Mouse (Mus musculus) midbrain, embryonic 13.5 days (tissue): ENCODE measurements around the gene Eapp. TPM values are rescaled to one million over a fixed set of nuclear protein-coding genes. Genes with fewer than 3 reads are reported as not detected.
A peak's percentile ranks its signal among the peaks of the same experiment; 100 is the strongest.
"Not testable (repeated sequence)": the region's sequence is repeated elsewhere in the genome, so short reads cannot be mapped to it uniquely, and the experiment has no call there.

Experiments used
- ATAC-seq: fragments of 200-750 bp; cut with Nextera tagmentation; 2 replicates; pipeline ENCODE4 v1.8.0; 2017; ENCODE audit warnings: mild to moderate bottlenecking, moderate TSS enrichment, moderate library complexity
- H3K27ac ChIP-seq: fragments of 300-500 bp; sonication (generic); 2 replicates; pipeline ENCODE4 v1.5.1; 2015; ENCODE audit warnings: inconsistent platforms, mild to moderate bottlenecking, moderate library complexity
- H3K27me3 ChIP-seq: fragments of 300-500 bp; sonication (generic); 2 replicates; pipeline ENCODE4 v1.6.1; 2015; ENCODE audit warnings: mild to moderate bottlenecking, inconsistent platforms
- H3K36me3 ChIP-seq: fragments of 300-500 bp; sonication (generic); 2 replicates; pipeline ENCODE4 v1.6.1; 2015; ENCODE audit warnings: mild to moderate bottlenecking, inconsistent platforms
- H3K4me1 ChIP-seq: fragments of 300-500 bp; sonication (generic); replicated peaks from 2 replicates; pipeline ENCODE4 v1.6.1; 2015; ENCODE audit warnings: inconsistent platforms
- H3K4me2 ChIP-seq: fragments of 300-500 bp; sonication (generic); replicated peaks from 2 replicates; pipeline ENCODE4 v1.6.1; 2015; ENCODE audit warnings: moderate library complexity, mild to moderate bottlenecking, inconsistent platforms
- H3K4me3 ChIP-seq: fragments of 300-500 bp; sonication (generic); replicated peaks from 2 replicates; pipeline ENCODE4 v1.5.1; 2015; ENCODE audit warnings: mild to moderate bottlenecking, inconsistent platforms
- H3K9ac ChIP-seq: fragments of 300-500 bp; sonication (generic); replicated peaks from 2 replicates; pipeline ENCODE4 v1.6.1; 2015; ENCODE audit warnings: mild to moderate bottlenecking, inconsistent platforms
- H3K9me3 ChIP-seq: fragments of 300-500 bp; sonication (generic); 2 replicates; pipeline ENCODE4 v1.6.1; 2016; ENCODE audit warnings: mild to moderate bottlenecking, inconsistent platforms
- WGBS: fragments of 180-500 bp; shearing (Covaris S2); methylation state at CpG from one replicate; pipeline ENCODE4 v1.1.7; 2015; 5-methylcytosine and 5-hydroxymethylcytosine counted together
- polyA plus RNA-seq: library from polyadenylated mRNA; unstranded; fragments of >200 nt; fragmentation: Nextera tagmentation; extraction: Ambion mirVana; gene quantifications from 2 replicates; pipeline ENCODE4 v1.2.1, GENCODE M21; 2015

Gene Eapp
- polyA plus RNA-seq, 1 experiment from 2014 or later, result 95.4 TPM

DNA sequence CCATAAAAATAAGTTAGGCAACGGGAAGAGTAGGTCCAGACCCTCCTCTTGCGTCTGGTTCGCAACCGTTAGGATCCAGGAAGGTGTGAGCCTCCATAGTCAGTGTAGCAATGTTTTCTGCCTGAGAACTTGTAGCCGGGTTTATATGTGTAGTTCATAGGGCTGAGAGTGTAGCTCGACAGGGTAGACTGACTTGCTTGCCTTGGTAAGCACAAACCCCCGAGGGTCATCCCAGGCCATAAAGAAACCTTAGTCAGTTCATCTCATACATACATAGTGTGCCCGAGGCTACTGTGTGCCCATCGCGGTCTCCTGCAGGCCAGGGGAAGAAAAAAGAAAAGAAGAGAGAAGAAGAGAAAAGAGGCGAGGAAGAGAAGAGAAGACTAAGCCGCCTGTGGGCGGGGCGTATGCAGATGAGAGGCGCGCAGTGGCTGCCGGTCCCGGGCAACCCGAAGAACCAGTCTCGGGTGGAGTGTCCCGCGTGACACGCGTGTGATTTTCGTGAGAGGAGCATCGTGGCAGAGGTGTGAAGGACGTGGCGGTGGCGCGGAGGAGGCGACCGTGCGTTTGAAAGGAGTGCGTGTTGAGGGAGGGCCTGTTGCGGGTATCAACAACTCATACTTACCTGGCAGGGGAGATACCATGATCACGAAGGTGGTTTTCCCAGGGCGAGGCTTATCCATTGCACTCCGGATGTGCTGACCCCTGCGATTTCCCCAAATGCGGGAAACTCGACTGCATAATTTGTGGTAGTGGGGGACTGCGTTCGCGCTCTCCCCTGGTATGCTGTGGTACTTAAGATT, 14.2 kb upstream of the Eapp start:
- H3K27me3 ChIP-seq, H3K27ac ChIP-seq, H3K36me3 ChIP-seq, H3K9ac ChIP-seq, H3K4me3 ChIP-seq, H3K4me1 ChIP-seq, H3K9me3 ChIP-seq: not testable (repeated sequence)
- H3K4me2 ChIP-seq, result 0 out of 2 replicates have a peak overlapping the region, but pooled peaks have one; percentile 27
- WGBS, result 0% methylated on average over 11 of the region's 44 CpGs
- peak; percentile 65 for ATAC-seq

DNA sequence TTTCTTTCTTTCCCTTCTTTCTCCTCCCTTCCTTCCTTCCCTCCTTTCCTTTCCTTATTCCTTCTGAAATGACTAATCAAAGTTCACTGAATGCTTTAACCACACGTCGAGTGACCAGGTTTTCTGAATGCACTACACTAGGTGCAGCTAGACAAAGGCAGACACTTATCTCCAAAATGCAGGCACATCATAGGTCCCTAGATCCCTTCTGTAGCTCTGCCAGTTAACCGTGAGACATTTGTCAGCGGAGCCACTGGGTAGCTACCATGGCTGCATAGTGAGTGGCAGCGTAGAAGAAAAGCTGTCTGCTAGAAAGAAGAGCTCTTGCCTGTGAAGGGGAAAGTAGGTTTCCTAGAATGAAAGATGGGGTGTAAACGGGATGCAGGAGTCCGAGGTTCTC, 3.7 kb upstream of the Eapp start:
- Histone ChIP-seq H3K4me3 (no peak overlapping the region), H3K36me3 (no peaks in the 10 kb centered on the region), H3K27me3 (no peaks in the 10 kb centered on the region), H3K27ac (no peak overlapping the region), H3K9me3 (no peaks in the 10 kb centered on the region), H3K4me1 (peaks cover 6% of the 10 kb centered on the region), H3K9ac (no peak overlapping the region), H3K4me2 (no peak overlapping the region)
- no peak for ATAC-seq
- WGBS, result 74% methylated on average over 7 of the region's 7 CpGs

GRCm38 (mm10) chr12:54697791-54698250, 2.1 kb upstream of the Eapp start:
- no peak overlapping the region for H3K27ac ChIP-seq
- H3K36me3 ChIP-seq, result peaks cover 2% of the 10 kb centered on the region; the same call in 1 of the 2 replicates
- no peaks in the 10 kb centered on the region for H3K9me3 ChIP-seq
- H3K9ac ChIP-seq, result no peak overlapping the region
- no peak overlapping the region for H3K4me3 ChIP-seq
- no peaks in the 10 kb centered on the region for H3K27me3 ChIP-seq
- no peak for ATAC-seq
- H3K4me1 ChIP-seq, result peaks cover 16% of the 10 kb centered on the region
- H3K4me2 ChIP-seq, result no peak overlapping the region
- 61% methylated on average over 6 of the region's 6 CpGs for WGBS

- H3K27ac ChIP-seq, result peak overlapping the region; percentile 30; the same call in 1 of the 2 replicates
Measured at GRCm38 (mm10) chr12:54697003-54697597, 1.4 kb upstream of the Eapp start.

GRCm38 (mm10) chr12:54696242-54697002, 725 bp upstream of the Eapp start:
- H3K36me3 ChIP-seq, result peaks cover 11% of the 10 kb centered on the region; the same call in 1 of the 2 replicates
- peaks cover 16% of the 10 kb centered on the region for H3K4me1 ChIP-seq
- peak; percentile 86 for ATAC-seq
- H3K9me3 ChIP-seq, result no peaks in the 10 kb centered on the region
- peak overlapping the region; percentile 84 for H3K4me3 ChIP-seq
- WGBS, result under 1% methylated on average over 32 of the region's 32 CpGs
- peak overlapping the region; percentile 89 for H3K9ac ChIP-seq
- no peaks in the 10 kb centered on the region for H3K27me3 ChIP-seq
- H3K27ac ChIP-seq, result peak overlapping the region; percentile 98
- H3K4me2 ChIP-seq, result peak overlapping the region; percentile 64

More at GRCm38 (mm10) chr12:54697003-54697597, 1.4 kb upstream of the Eapp start:
- Histone ChIP-seq H3K9ac (no peak overlapping the region), H3K27me3 (no peaks in the 10 kb centered on the region), H3K9me3 (no peaks in the 10 kb centered on the region), H3K4me2 (no peak overlapping the region), H3K36me3 (peaks cover 8% of the 10 kb centered on the region; the same call in 1 of the 2 replicates), H3K4me3 (no peak overlapping the region), H3K4me1 (peaks cover 16% of the 10 kb centered on the region)
- WGBS, result 10% methylated on average over 7 of the region's 7 CpGs
- ATAC-seq, result peak; percentile 18

DNA sequence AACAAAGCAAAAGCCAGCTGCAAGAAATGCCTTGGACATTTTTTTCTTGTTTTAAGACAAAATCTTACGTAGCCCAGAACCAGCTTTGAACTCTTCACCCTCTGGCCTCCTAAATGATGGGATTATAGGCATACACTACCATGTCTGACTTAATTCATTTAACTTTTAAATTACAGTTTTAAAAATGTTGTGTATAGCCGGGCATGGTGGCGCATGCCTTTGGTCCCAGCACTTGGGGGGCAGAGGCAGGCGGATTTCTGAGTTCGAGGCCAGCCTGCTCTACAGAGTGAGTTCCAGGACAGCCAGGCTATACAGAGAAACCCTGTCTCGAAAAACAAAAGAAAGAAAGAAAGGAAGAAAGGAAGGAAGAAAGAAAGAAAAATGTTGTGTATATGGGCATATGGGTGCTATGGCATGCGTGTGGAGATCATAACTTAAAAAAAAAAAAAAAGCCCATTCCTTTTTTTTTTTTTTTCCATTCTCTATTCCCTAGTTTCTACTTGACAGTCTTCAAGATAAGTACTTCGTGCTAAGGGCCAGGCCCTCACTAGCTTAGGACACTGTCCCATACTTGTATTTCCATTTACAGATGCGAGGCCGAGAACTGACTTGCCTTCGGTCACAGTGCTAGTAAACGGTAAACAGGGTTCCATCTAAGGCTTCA, 718 bp downstream of the Eapp start:
- Histone ChIP-seq H3K9me3 (no peaks in the 10 kb centered on the region), H3K27me3 (no peaks in the 10 kb centered on the region), H3K4me2 (peak overlapping the region; percentile 64), H3K9ac (peak overlapping the region; percentile 89), H3K4me3 (peak overlapping the region; percentile 84), H3K36me3 (peaks cover 21% of the 10 kb centered on the region), H3K4me1 (peaks cover 16% of the 10 kb centered on the region), H3K27ac (peak overlapping the region; percentile 98)
- 39% methylated on average over 12 of the region's 12 CpGs for WGBS
- ATAC-seq, result no peak

DNA sequence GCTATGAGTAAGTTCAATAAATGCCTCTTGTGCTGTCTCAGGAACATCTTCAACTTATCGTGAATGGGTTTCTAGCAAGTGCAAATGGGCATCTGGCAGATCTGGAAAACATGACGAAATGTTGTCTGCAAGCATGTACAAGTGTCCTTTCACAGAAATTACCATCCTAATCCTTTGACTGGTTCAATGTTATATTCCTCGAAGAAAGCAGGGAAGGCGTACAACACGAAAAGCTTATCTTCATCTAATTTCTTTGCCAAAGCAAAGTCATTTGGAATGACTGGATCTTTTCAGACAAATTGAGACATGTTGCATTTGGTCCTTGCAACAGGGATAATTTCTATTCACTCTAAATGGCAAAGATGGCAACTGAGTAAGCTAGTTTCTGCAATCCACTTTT, 6.6 kb downstream of the Eapp start:
- 94% methylated on average over 5 of the region's 5 CpGs for WGBS
- H3K9me3 ChIP-seq, result no peaks in the 10 kb centered on the region

GRCm38 (mm10) chr12:54683182-54683581, 12.5 kb downstream of the Eapp start:
- Histone ChIP-seq H3K4me2 (no peak overlapping the region), H3K27me3 (no peaks in the 10 kb centered on the region), H3K4me1 (no peaks in the 10 kb centered on the region), H3K9ac (no peak overlapping the region), H3K36me3 (peaks cover 42% of the 10 kb centered on the region), H3K9me3 (no peaks in the 10 kb centered on the region), H3K4me3 (no peak overlapping the region), H3K27ac (no peak overlapping the region)
- ATAC-seq, result no peak
- 8% methylated on average over 1 of the region's 1 CpGs for WGBS

More for the DNA sequence above, 6.6 kb downstream of the Eapp start:
- H3K27me3 ChIP-seq, result no peaks in the 10 kb centered on the region
- H3K9ac ChIP-seq, result no peak overlapping the region
- no peak overlapping the region for H3K4me2 ChIP-seq
- no peak for ATAC-seq
- H3K4me3 ChIP-seq, result no peak overlapping the region
- H3K4me1 ChIP-seq, result peaks cover 7% of the 10 kb centered on the region; the same call in 1 of the 2 replicates
- peaks cover 69% of the 10 kb centered on the region for H3K36me3 ChIP-seq
- H3K27ac ChIP-seq, result no peak overlapping the region

DNA sequence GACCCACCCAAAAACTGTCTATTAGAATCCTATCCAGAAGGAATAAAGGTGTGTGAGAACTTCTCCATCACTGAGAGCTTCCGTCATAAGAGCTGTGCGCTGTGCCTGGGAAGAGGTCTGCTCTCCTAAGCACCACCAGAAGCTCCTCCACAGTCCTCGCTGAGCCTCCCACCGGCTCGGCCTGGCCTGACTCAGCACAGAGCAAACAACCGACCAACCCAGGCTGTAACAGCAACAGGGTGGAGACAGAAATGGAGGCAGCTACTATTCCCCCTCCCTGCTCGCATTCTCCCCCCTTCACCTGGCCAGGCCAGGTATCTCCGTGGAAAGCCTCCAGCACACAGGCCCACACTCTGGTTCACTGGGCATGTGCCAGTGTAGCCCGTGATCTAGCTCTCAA, 19.0 kb downstream of the Eapp start:
- Histone ChIP-seq H3K4me1 (no peaks in the 10 kb centered on the region), H3K9ac (no peak overlapping the region), H3K36me3 (peaks cover 67% of the 10 kb centered on the region), H3K27me3 (no peaks in the 10 kb centered on the region), H3K4me2 (no peak overlapping the region), H3K4me3 (no peak overlapping the region), H3K27ac (no peak overlapping the region), H3K9me3 (no peaks in the 10 kb centered on the region)
- WGBS, result 92% methylated on average over 9 of the region's 9 CpGs
- ATAC-seq, result no peak

- no peak overlapping the region for H3K9ac ChIP-seq
- peaks cover 73% of the 10 kb centered on the region for H3K36me3 ChIP-seq
- H3K4me1 ChIP-seq, result no peaks in the 10 kb centered on the region
- H3K27me3 ChIP-seq, result no peaks in the 10 kb centered on the region
- H3K4me2 ChIP-seq, result no peak overlapping the region
- no peak overlapping the region for H3K4me3 ChIP-seq
- ATAC-seq, result no peak
- no peaks in the 10 kb centered on the region for H3K9me3 ChIP-seq
- H3K27ac ChIP-seq, result no peak overlapping the region
- 97% methylated on average over 4 of the region's 4 CpGs for WGBS
Measured at GRCm38 (mm10) chr12:54675396-54675795, 20.3 kb downstream of the Eapp start.

GRCm38 (mm10) chr12:54671262-54671661, 24.4 kb downstream of the Eapp start:
- no peak overlapping the region for H3K9ac ChIP-seq
- no peak for ATAC-seq

More at GRCm38 (mm10) chr12:54671262-54671661, 24.4 kb downstream of the Eapp start:
- H3K4me1 ChIP-seq, result no peaks in the 10 kb centered on the region
- H3K4me2 ChIP-seq, result no peak overlapping the region
- no peaks in the 10 kb centered on the region for H3K9me3 ChIP-seq
- no peak overlapping the region for H3K27ac ChIP-seq
- H3K27me3 ChIP-seq, result no peaks in the 10 kb centered on the region
- WGBS, result 93% methylated on average over 4 of the region's 4 CpGs
- H3K36me3 ChIP-seq, result peaks cover 61% of the 10 kb centered on the region
- no peak overlapping the region for H3K4me3 ChIP-seq
